Mouse (Mus musculus) bone marrow macrophage, adult 2 months (primary cell): ENCODE results near the gene Slc22a1.

Experiments used
- CTCF ChIP-seq: IDR thresholded peaks from 2 replicates; pipeline ENCODE4 v1.5.1; 2012; ENCODE audit warnings: low read depth, mild to moderate bottlenecking, low read length, moderate library complexity
- POLR2A ChIP-seq: IDR thresholded peaks from 2 replicates; pipeline ENCODE4 v1.6.1; 2012; ENCODE audit warnings: mild to moderate bottlenecking, low read depth, low read length, borderline replicate concordance

- TF ChIP-seq CTCF, result no peak
- TF ChIP-seq POLR2A, result no peak
These were observed 11.5 kb downstream of the Slc22a1 start for GRCm38 (mm10) chr17:12664156-12664555.
